Mouse (Mus musculus): ENCODE results near the gene Bola1.

Bola1 gene

GRCm38 (mm10) chr3:96151836-96152235 is 67.7 kb downstream of the Bola1 start:
- DNase-seq (ENCODE audit: low spot score in 2 of 2) = no peak

DNA sequence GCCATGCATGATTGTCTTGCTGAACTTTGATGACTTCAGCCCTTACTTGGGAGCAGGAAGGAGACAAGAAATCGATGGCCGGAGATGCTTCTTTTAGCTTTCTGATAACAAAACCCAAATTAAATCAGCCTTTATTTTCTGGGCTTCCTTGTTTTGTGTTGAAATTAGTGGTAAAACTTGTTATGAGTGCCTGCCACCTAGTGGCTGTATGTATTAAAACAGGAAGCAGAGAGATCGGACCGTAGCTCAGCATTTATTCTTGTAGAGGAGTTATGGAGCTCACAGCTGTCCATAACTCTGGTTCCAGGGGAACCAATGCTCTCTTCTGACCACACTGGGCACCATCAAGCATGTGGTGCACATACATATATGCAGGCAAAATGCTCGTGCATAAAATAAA is 71.6 kb downstream of the Bola1 start:
- DNase-seq (ENCODE audit: low spot score in 2 of 2) = peak in 1 of 2 experiments; percentile 38

Measured in right cerebral cortex, postnatal 36 days (tissue).